Mouse (Mus musculus) liver, adult 2 months (tissue): Measurements from ENCODE around the gene Ehmt2. TPM values are rescaled to one million over a fixed set of nuclear protein-coding genes. Genes with fewer than 3 reads are reported as not detected.

Experiments used
- DNase-seq: peaks from one replicate; pipeline ENCODE4 v3.0.0-alpha.2; 2011; ENCODE audit warnings: low read depth, low spot score; ENCODE audit errors: extremely low read depth
- H3K27ac ChIP-seq: fragments of 200-500 bp; replicated peaks from 2 replicates; pipeline ENCODE4 v1.5.1; 2012; ENCODE audit warnings: low read depth, mild to moderate bottlenecking, control low read depth, inconsistent platforms, low read length; ENCODE audit not compliant: insufficient read depth
- H3K27me3 ChIP-seq: fragments of 200-500 bp; 2 replicates; pipeline ENCODE4 v1.6.1; 2012; ENCODE audit warnings: mild to moderate bottlenecking, moderate library complexity, low read length, inconsistent platforms; ENCODE audit not compliant: control insufficient read depth, insufficient read depth
- H3K36me3 ChIP-seq: fragments of 200-500 bp; 2 replicates; pipeline ENCODE4 v1.6.1; 2012; ENCODE audit warnings: low read length, inconsistent platforms; ENCODE audit not compliant: control insufficient read depth, insufficient read depth
- H3K4me1 ChIP-seq: fragments of 200-500 bp; 2 replicates; pipeline ENCODE4 v1.6.1; 2011; ENCODE audit warnings: low read length; ENCODE audit not compliant: control insufficient read depth, insufficient read depth
- H3K4me3 ChIP-seq: fragments of 200-500 bp; 2 replicates; pipeline ENCODE4 v1.5.1; 2011; ENCODE audit warnings: low read depth, mild to moderate bottlenecking, control low read depth, low read length, moderate library complexity; ENCODE audit not compliant: insufficient read depth
- H3K79me2 ChIP-seq: fragments of 200-500 bp; 2 replicates; pipeline ENCODE4 v1.6.1; 2012; ENCODE audit warnings: inconsistent platforms, mild to moderate bottlenecking, low read length, moderate library complexity; ENCODE audit not compliant: control insufficient read depth, insufficient read depth
- H3K9ac ChIP-seq: fragments of 200-500 bp; 2 replicates; pipeline ENCODE4 v1.6.1; 2012; ENCODE audit warnings: low read depth, mild to moderate bottlenecking, control low read depth, inconsistent platforms, low read length
- CTCF ChIP-seq: fragments of 200-500 bp; IDR thresholded peaks from 2 replicates; pipeline ENCODE4 v1.5.1; 2011; ENCODE audit warnings: low read depth, low read length, control low read depth
- POLR2A ChIP-seq: fragments of 200-500 bp; IDR thresholded peaks from 2 replicates; pipeline ENCODE4 v1.6.1; 2011; ENCODE audit warnings: low read length, control low read depth; ENCODE audit not compliant: insufficient read depth; ENCODE audit errors: extremely low read depth
- WGBS: fragments of 180-500 bp; shearing (Covaris S2); methylation state at CpG from one replicate; pipeline ENCODE4 v1.1.7; 2018; 5-methylcytosine and 5-hydroxymethylcytosine counted together
- polyA plus RNA-seq: library from polyadenylated mRNA; depleted of rRNA; stranded (reverse); fragments of >200 nt; gene quantifications from 2 replicates; pipeline ENCODE4 v1.2.3, GENCODE M21; 2012
- total RNA-seq: library from RNA; depleted of rRNA; stranded (reverse); fragments of >200 nt; gene quantifications from 2 replicates; pipeline ENCODE4 v1.2.3, GENCODE M21; 2014

Ehmt2 gene
- total and polyA plus RNA-seq, 2 experiments: 45.2 to 103 TPM

DNA sequence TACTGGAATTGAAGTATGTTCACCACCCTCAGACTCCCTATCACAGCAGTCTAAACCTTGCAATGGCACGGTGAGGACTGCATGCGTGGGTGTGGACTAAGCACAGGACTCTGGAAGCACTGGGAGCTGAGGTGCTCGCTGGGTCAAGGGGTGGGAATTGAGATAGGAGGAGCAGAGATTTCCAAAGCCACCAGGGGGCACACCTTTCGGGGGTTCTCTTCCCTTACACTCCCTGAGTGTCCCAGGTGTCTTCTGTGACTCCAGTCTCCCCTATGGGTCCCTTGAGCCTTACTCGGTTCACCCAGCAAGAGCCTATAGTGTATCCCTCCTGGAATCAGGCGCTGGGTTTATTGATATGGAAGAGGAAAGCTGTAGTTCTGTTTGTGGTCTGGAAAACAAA is 24.7 kb downstream of the Ehmt2 start:
- no peak overlapping the region for H3K9ac ChIP-seq
- H3K79me2 ChIP-seq: no peaks in the 10 kb centered on the region
- no peaks in the 10 kb centered on the region for H3K36me3 ChIP-seq
- H3K27ac ChIP-seq: no peak overlapping the region
- WGBS: 47% methylated on average over 6 of the region's 6 CpGs
- H3K4me3 ChIP-seq: no peak overlapping the region
- no peaks in the 10 kb centered on the region for H3K27me3 ChIP-seq
- TF ChIP-seq POLR2A (no peak), CTCF (peak; percentile 40)
- H3K4me1 ChIP-seq: no peaks in the 10 kb centered on the region
- DNase-seq: no peak

DNA sequence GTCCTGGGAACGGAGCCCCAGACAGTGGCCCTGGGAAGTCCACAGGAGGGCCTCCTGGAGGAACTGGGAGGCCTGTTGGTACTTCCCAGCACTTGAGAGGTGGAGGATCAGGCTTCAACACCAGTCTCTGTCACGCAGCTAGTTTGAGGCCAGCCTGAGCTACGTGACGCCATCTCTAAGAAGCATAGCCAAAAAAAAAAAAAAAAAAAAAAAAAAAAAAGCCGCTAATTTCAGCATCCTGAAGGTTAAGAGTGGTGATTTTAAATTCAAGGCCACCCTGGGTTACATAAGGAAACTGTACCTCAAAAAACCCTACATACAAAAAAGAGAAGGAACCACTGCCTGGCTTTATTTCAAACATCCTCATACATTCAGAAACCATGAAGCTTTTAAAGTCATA is 26.0 kb downstream of the Ehmt2 start:
- no peak overlapping the region for H3K9ac ChIP-seq
- H3K36me3 ChIP-seq: no peaks in the 10 kb centered on the region
- WGBS: 70% methylated on average over 5 of the region's 5 CpGs
- no peak overlapping the region for H3K4me3 ChIP-seq
- H3K4me1 ChIP-seq: no peaks in the 10 kb centered on the region
- peak overlapping the region; percentile 31; the same call in 1 of the 2 replicates for H3K27ac ChIP-seq
- no peak for DNase-seq
- H3K79me2 ChIP-seq: no peaks in the 10 kb centered on the region
- H3K27me3 ChIP-seq: no peaks in the 10 kb centered on the region
- TF ChIP-seq POLR2A (no peak), CTCF (no peak)

DNA sequence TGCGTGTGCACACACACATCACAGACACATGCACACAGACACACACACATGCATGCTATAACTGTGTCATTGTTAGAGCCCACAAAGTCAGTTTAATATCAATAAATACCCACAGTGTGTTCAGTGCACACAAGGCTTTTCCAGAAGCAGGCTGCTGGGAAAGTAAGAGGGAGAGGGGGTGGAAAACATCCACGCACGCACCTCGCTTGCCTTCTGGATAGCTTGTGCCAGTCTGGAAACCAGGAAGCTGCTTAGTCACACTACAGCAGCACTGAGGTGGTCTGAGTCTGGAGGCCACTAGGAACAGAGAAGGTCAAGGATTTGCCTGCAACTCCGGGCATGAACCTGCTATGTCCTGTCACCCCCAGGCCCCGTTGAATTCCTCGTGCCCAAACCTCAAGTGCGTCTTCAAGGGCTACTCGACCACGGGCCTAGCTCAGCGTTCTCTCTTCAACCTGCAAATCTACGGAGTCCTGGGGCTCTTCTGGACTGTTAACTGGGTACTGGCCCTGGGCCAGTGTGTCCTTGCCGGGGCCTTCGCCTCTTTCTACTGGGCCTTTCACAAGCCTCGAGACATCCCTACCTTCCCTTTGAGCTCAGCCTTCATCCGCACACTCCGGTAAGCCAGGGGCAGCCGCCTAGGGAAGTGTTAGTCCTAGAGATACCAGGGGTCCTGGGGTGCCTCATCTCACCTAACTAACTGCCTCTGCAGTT is 29.2 kb downstream of the Ehmt2 start:
- no peak for DNase-seq
- Histone ChIP-seq H3K27ac (no peak overlapping the region), H3K4me3 (no peak overlapping the region), H3K4me1 (peaks cover 6% of the 10 kb centered on the region; the same call in 1 of the 2 replicates), H3K79me2 (peaks cover 7% of the 10 kb centered on the region; the same call in 1 of the 2 replicates), H3K27me3 (no peaks in the 10 kb centered on the region), H3K36me3 (no peaks in the 10 kb centered on the region), H3K9ac (no peak overlapping the region)
- no peak for TF ChIP-seq POLR2A
- no peak for TF ChIP-seq CTCF
- 92% methylated on average over 18 of the region's 18 CpGs for WGBS

DNA sequence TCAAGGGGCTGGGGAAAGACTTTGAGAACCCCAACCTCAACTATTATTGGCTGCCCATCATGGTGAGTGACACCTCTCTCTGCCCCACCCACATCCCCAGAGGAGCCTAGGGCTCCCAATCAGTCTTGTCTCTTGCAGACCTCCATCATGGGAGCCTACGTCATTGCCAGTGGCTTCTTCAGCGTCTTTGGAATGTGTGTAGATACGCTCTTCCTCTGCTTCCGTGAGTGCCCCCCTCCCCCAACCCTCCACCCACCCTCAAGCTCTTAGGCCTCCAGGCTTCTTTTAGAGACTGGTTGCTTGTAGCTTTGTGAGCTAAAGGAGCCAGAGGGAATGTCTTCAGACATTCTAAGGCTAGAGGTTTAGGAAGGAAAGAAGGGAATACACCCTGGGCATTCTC is 30.6 kb downstream of the Ehmt2 start:
- Histone ChIP-seq H3K4me3 (no peak overlapping the region), H3K9ac (no peak overlapping the region), H3K27me3 (no peaks in the 10 kb centered on the region), H3K79me2 (peaks cover 7% of the 10 kb centered on the region; the same call in 1 of the 2 replicates), H3K27ac (no peak overlapping the region), H3K36me3 (no peaks in the 10 kb centered on the region), H3K4me1 (peaks cover 10% of the 10 kb centered on the region)
- no peak for DNase-seq
- 81% methylated on average over 4 of the region's 4 CpGs for WGBS
- TF ChIP-seq POLR2A (no peak), CTCF (no peak)

GRCm38 (mm10) chr17:34931061-34931734 is 32.9 kb downstream of the Ehmt2 start, which contains the start of gene Neu1:
Gene Neu1, plus strand, starts transcription at chr17:34931253.
- Histone ChIP-seq H3K9ac (peak within 1 kb of the TSS; percentile 83), H3K4me1 (peaks cover 16% of the 10 kb centered on the region), H3K4me3 (peak within 1 kb of the TSS; percentile 78), H3K27ac (peak within 1 kb of the TSS; percentile 53), H3K79me2 (peaks cover 7% of the 10 kb centered on the region; the same call in 1 of the 2 replicates), H3K27me3 (no peaks in the 10 kb centered on the region), H3K36me3 (no peaks in the 10 kb centered on the region; the same call in 1 of the 2 replicates)
- TF ChIP-seq POLR2A: peak; percentile 93
- TF ChIP-seq CTCF: peak; percentile 73
- DNase-seq: peak; percentile 90
- WGBS: under 1% methylated on average over 38 of the region's 38 CpGs
